Mouse (Mus musculus): ENCODE measurements around the gene Lyrm7. TPM values are rescaled to one million over a fixed set of nuclear protein-coding genes. Genes with fewer than 3 reads are reported as not detected.

The Lyrm7 gene
- total and polyA plus RNA-seq, 3 experiments: 18.2 to 64.4 (median 18.6) TPM

DNA sequence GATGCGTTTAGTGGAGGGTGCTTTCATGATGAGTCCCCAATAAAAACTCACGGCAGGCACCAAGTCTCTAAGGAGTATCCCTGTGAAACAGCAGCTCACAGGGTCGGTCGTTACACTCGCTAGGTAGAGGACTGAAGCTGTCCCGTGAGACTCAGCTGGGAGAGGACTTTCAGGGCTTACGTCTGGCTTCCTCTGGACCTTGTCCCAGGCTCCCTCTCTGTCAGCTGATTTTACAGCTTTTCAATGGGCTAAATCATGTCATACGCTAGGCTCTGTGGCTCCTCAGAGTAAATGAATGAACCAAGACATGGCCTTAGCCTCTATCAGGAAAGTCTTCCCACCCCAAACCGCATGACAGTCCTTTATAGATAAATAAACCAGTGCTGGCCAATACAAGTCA lies 33.9 kb upstream of the Lyrm7 start:
- peaks cover 0 to 2% of the 10 kb centered on the region in 2 experiments; a peak in 1 of 4 replicates for H3K4me1 ChIP-seq (ENCODE audit: control insufficient read depth in 1 of 2, insufficient read depth in 2 of 2)
- H3K27ac ChIP-seq (ENCODE audit: insufficient read depth, low read depth): no peak overlapping the region
- DNase-seq (ENCODE audit: extremely low read depth): no peak
- TF ChIP-seq MAFK (IDR thresholded peaks at IDR 0.05; ENCODE audit: insufficient replicate concordance, low read length): no peak
- no peak for TF ChIP-seq ZKSCAN1 (IDR thresholded peaks at IDR 0.05; ENCODE audit: borderline replicate concordance, low read depth, low read length)
- TF ChIP-seq NELFE (IDR thresholded peaks at IDR 0.05; ENCODE audit: low read depth, low read length): no peak
- no peak for TF ChIP-seq MEF2A (IDR thresholded peaks at IDR 0.05; ENCODE audit: borderline replicate concordance, low read depth, low read length)
- TF ChIP-seq ZMIZ1 (IDR thresholded peaks at IDR 0.05; ENCODE audit: low read depth, low read length): no peak
- no peak for TF ChIP-seq KAT2A (IDR thresholded peaks at IDR 0.05; ENCODE audit: insufficient replicate concordance, low read length)
- TF ChIP-seq GABPA (IDR thresholded peaks at IDR 0.05; ENCODE audit: insufficient replicate concordance, low read depth, low read length): no peak
- TF ChIP-seq ZNF384 (IDR thresholded peaks at IDR 0.05; ENCODE audit: low read depth, low read length): no peak
- TF ChIP-seq MAZ (IDR thresholded peaks at IDR 0.05; ENCODE audit: low read depth, low read length): no peak
- TF ChIP-seq E2F4 (IDR thresholded peaks at IDR 0.05; ENCODE audit: insufficient replicate concordance, low read depth, low read length): no peak
- TF ChIP-seq PAX5 (IDR thresholded peaks at IDR 0.05; ENCODE audit: low read length): no peak
- no peak for TF ChIP-seq MXI1 (IDR thresholded peaks at IDR 0.05; ENCODE audit: low read depth, low read length)
- TF ChIP-seq TCF12 (IDR thresholded peaks at IDR 0.05; ENCODE audit: low read depth, low read length): no peak
- no peak for TF ChIP-seq NRF1 (IDR thresholded peaks at IDR 0.05; ENCODE audit: low read depth, low read length)
- no peak for TF ChIP-seq SMC3 (IDR thresholded peaks at IDR 0.05; ENCODE audit: low read depth, low read length)
- TF ChIP-seq TBP (conservative IDR thresholded peaks at IDR 0.05; ENCODE audit: low read depth, low read length): no peak
- H3K36me3 ChIP-seq (replicated peaks in 1 of 2; ENCODE audit: control insufficient read depth in 1 of 2, insufficient read depth in 1 of 2, low read length in 1 of 2): no peaks in the 10 kb centered on the region
- no peak overlapping the region for H3K4me2 ChIP-seq (ENCODE audit: insufficient read depth, low read depth, poor library complexity, severe bottlenecking)
- dilution Hi-C loops (cut with MboI; ENCODE audit: extremely low pct_ligation_motif_present, extremely low pct_unique_long_range_greater_than_20kb, low sequenced_read_pairs) (no loop called here), in situ Hi-C loops (cut with MboI; ENCODE audit: low pct_ligation_motif_present, low pct_unique_long_range_greater_than_20kb, low sequenced_read_pairs) (loop anchor here (25.0 kb wide), 1 partner anchor 493 kb away; no protein-coding TSS in a partner anchor)
- H3K9me3 ChIP-seq (replicated peaks; ENCODE audit: low read length): no peaks in the 10 kb centered on the region
- H3K9ac ChIP-seq (ENCODE audit: insufficient read depth, low read depth): no peak overlapping the region
- H3K79me2 ChIP-seq (replicated peaks; ENCODE audit: control insufficient read depth, extremely low read depth, insufficient read depth, poor library complexity, severe bottlenecking): no peaks in the 10 kb centered on the region
- no peaks in the 10 kb centered on the region for H3K27me3 ChIP-seq (replicated peaks)
- no peak overlapping the region for H3K4me3 ChIP-seq (replicated peaks in 1 of 3; ENCODE audit: low read depth in 2 of 3, low read length in 2 of 3, poor library complexity in 1 of 3)

DNA sequence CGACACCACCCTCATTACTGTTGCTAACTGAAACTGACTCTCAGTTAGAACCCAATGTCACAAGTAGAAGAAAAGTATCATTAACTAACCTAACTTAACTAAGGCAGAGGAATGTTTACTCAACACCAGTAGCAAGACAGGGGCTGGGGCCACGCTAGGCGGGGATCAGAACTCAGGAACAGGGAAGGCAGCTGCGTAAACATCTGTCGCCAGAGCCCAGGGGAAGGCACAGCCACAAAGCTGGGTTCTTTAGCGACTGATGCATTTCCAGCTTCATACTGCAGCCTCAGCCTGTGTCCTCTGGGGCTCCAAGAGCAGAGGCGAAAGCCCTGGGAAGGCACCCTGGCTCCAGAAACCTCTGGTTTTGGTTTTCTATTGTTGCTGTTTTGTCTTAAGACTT lies 31.4 kb upstream of the Lyrm7 start:
- dilution Hi-C loops (cut with MboI; ENCODE audit: extremely low pct_ligation_motif_present, extremely low pct_unique_long_range_greater_than_20kb, low sequenced_read_pairs): no loop called here
- Histone ChIP-seq H3K27ac (ENCODE audit: insufficient read depth, low read depth) (no peak overlapping the region), H3K4me3 (replicated peaks in 1 of 3; ENCODE audit: low read depth in 2 of 3, low read length in 2 of 3, poor library complexity in 1 of 3) (no peak overlapping the region), H3K79me2 (replicated peaks; ENCODE audit: control insufficient read depth, extremely low read depth, insufficient read depth, poor library complexity, severe bottlenecking) (no peaks in the 10 kb centered on the region), H3K9me3 (replicated peaks; ENCODE audit: low read length) (no peaks in the 10 kb centered on the region), H3K27me3 (replicated peaks) (no peaks in the 10 kb centered on the region), H3K4me1 (ENCODE audit: control insufficient read depth in 1 of 2, insufficient read depth in 2 of 2) (peaks cover 0 to 2% of the 10 kb centered on the region in 2 experiments; a peak in 1 of 4 replicates), H3K4me2 (ENCODE audit: insufficient read depth, low read depth, poor library complexity, severe bottlenecking) (no peak overlapping the region), H3K9ac (ENCODE audit: insufficient read depth, low read depth) (no peak overlapping the region), H3K36me3 (replicated peaks in 1 of 2; ENCODE audit: control insufficient read depth in 1 of 2, insufficient read depth in 1 of 2, low read length in 1 of 2) (no peaks in the 10 kb centered on the region)
- no peak for DNase-seq (ENCODE audit: extremely low read depth)
- in situ Hi-C loops (cut with MboI; ENCODE audit: low pct_ligation_motif_present, low pct_unique_long_range_greater_than_20kb, low sequenced_read_pairs): loop anchor here (25.0 kb wide), 1 partner anchor 495 kb away; no protein-coding TSS in a partner anchor
- TF ChIP-seq E2F4 (IDR thresholded peaks at IDR 0.05; ENCODE audit: insufficient replicate concordance, low read depth, low read length) (no peak), KAT2A (IDR thresholded peaks at IDR 0.05; ENCODE audit: insufficient replicate concordance, low read length) (no peak), POLR2AphosphoS2 (IDR thresholded peaks at IDR 0.05; ENCODE audit: low read depth, low read length) (no peak), RCOR1 (conservative IDR thresholded peaks at IDR 0.05; ENCODE audit: low read depth, low read length) (no peak), ETS1 (conservative IDR thresholded peaks at IDR 0.05; ENCODE audit: low read depth, low read length) (no peak), POLR2A (IDR thresholded peaks at IDR 0.05; ENCODE audit: low read depth, low read length) (no peak), CHD2 (IDR thresholded peaks at IDR 0.05; ENCODE audit: low read length) (no peak), MAZ (IDR thresholded peaks at IDR 0.05; ENCODE audit: low read depth, low read length) (no peak), ELF1 (IDR thresholded peaks at IDR 0.05; ENCODE audit: low read depth, low read length) (no peak), MEF2A (IDR thresholded peaks at IDR 0.05; ENCODE audit: borderline replicate concordance, low read depth, low read length) (no peak), SMC3 (IDR thresholded peaks at IDR 0.05; ENCODE audit: low read depth, low read length) (no peak), MAFK (IDR thresholded peaks at IDR 0.05; ENCODE audit: insufficient replicate concordance, low read length) (no peak), ZMIZ1 (IDR thresholded peaks at IDR 0.05; ENCODE audit: low read depth, low read length) (no peak), UBTF (IDR thresholded peaks at IDR 0.05; ENCODE audit: low read depth, low read length) (no peak), JUN (IDR thresholded peaks at IDR 0.05; ENCODE audit: insufficient read depth, low read depth, low read length) (no peak)
